Mouse (Mus musculus) hindbrain, postnatal 0 days (tissue): ENCODE measurements around the gene Tom1l2. TPM values are rescaled to one million over a fixed set of nuclear protein-coding genes. Genes with fewer than 3 reads are reported as not detected.
A peak's percentile ranks its signal among the peaks of the same experiment; 100 is the strongest.

Experiments
- ATAC-seq: fragments of 200-750 bp; cut with Nextera tagmentation; 2 replicates; pipeline ENCODE4 v1.8.0; 2017; ENCODE audit warnings: mild to moderate bottlenecking, moderate TSS enrichment, moderate library complexity
- DNase-seq: peaks from one replicate; pipeline ENCODE4 v3.0.0-alpha.2; 2015; ENCODE audit warnings: low spot score
- H3K27ac ChIP-seq: fragments of 300-500 bp; sonication (generic); 2 replicates; pipeline ENCODE4 v1.5.1; 2014; ENCODE audit warnings: mild to moderate bottlenecking
- H3K27me3 ChIP-seq: fragments of 300-500 bp; sonication (generic); 2 replicates; pipeline ENCODE4 v1.6.1; 2014; ENCODE audit warnings: low read length, mixed read lengths; ENCODE audit not compliant: insufficient read depth
- H3K36me3 ChIP-seq: fragments of 300-500 bp; sonication (generic); 2 replicates; pipeline ENCODE4 v1.6.1; 2014; ENCODE audit warnings: low read length, mixed read lengths; ENCODE audit not compliant: insufficient read depth
- H3K4me1 ChIP-seq: fragments of 300-500 bp; sonication (generic); 2 replicates; pipeline ENCODE4 v1.6.1; 2014; ENCODE audit warnings: antibody characterized with exemption, low read length, mixed read lengths; ENCODE audit not compliant: insufficient read depth
- H3K4me2 ChIP-seq: fragments of 300-500 bp; sonication (generic); 2 replicates; pipeline ENCODE4 v1.6.1; 2014; ENCODE audit warnings: low read depth, mild to moderate bottlenecking, low read length, moderate library complexity, mixed read lengths
- H3K4me3 ChIP-seq: fragments of 300-500 bp; sonication (generic); 2 replicates; pipeline ENCODE4 v1.5.1; 2014; ENCODE audit warnings: low read length
- H3K9ac ChIP-seq: fragments of 300-500 bp; sonication (generic); replicated peaks from 2 replicates; pipeline ENCODE4 v1.6.1; 2014; ENCODE audit warnings: mild to moderate bottlenecking, low read length, moderate library complexity, mixed read lengths
- H3K9me3 ChIP-seq: fragments of 300-500 bp; sonication (generic); 2 replicates; pipeline ENCODE4 v1.6.1; 2016; ENCODE audit warnings: low read length, mixed read lengths
- CTCF ChIP-seq: IDR thresholded peaks from 2 replicates; pipeline ENCODE4 v1.5.1; 2016; ENCODE audit warnings: antibody characterized with exemption, control low read depth, low read depth
- WGBS: fragments of 180-500 bp; shearing (Covaris S2); extraction: QIAGEN DNeasy Blood & Tissue Kit; methylation state at CpG from one replicate; pipeline ENCODE4 v1.1.7; 2014; 5-methylcytosine and 5-hydroxymethylcytosine counted together
- polyA plus RNA-seq: library from polyadenylated mRNA; unstranded; fragments of >200 nt; fragmentation: Nextera tagmentation; extraction: Ambion mirVana; gene quantifications from 2 replicates; pipeline ENCODE4 v1.2.1, GENCODE M21; 2015
- total RNA-seq: library from RNA; depleted of rRNA; stranded (reverse); fragments of >200 nt; gene quantifications from 2 replicates; pipeline ENCODE4 v1.2.3, GENCODE M21; 2014

Gene Tom1l2
- total and polyA plus RNA-seq, 2 experiments from 2014 or later = 48.2 to 124 TPM

DNA sequence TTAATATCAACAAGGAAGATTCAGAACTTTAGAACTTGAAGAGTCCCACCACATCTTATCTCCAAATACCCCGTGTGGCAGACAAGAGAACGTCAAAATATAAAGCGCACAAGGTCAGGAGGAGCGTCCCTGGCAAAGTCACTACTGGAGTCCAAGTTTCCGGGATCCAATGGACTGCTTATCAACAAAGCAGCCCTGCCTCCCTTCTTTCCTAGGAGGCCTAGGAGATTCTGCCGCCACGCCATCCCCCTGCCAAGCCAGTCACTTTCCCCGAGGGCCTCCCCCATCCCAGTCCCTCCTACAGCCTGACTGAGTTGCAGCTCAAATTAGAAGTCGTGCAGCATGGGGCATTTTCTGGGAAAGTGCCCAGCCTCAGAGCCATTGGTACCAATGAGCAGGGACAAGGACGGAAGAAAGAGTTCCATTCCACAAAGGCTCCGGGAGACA, 757 bp downstream of the Tom1l2 start:
- no peaks in the 10 kb centered on the region for H3K9me3 ChIP-seq
- H3K36me3 ChIP-seq = no peaks in the 10 kb centered on the region
- peak overlapping the region; percentile 79 for H3K4me3 ChIP-seq
- DNase-seq = peak; percentile 56
- 14% methylated on average over 11 of the region's 11 CpGs for WGBS
- H3K9ac ChIP-seq = peak overlapping the region; percentile 70
- no peak for ATAC-seq
- H3K27me3 ChIP-seq = no peaks in the 10 kb centered on the region
- peak overlapping the region; percentile 84 for H3K27ac ChIP-seq
- TF ChIP-seq CTCF = peak; percentile 14
- peaks cover 19% of the 10 kb centered on the region for H3K4me1 ChIP-seq
- peak overlapping the region; percentile 78 for H3K4me2 ChIP-seq

DNA sequence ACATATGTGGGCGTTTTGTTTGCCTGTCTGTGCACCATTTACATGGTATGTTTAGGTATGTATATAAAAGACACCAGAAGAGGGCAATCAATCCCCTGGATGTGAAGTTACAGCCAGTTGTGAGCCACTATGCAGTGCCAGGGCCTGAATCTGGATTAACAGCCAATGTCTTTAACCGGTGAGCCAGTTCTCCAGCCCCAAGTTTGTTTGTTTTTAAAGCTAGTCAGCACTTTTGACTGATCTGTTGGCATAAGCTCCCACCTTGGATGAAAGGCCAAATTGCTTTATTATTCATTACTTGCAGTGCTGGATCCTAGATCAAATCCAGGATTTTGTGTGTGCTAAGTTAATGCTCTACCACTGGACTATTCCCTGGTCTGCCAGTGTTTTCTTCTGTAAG, 1.3 kb downstream of the Tom1l2 start:
- Histone ChIP-seq H3K9me3 (no peaks in the 10 kb centered on the region), H3K9ac (no peak overlapping the region), H3K4me3 (peak overlapping the region; percentile 79), H3K36me3 (no peaks in the 10 kb centered on the region), H3K27me3 (no peaks in the 10 kb centered on the region), H3K4me2 (peak overlapping the region; percentile 78), H3K27ac (peak overlapping the region; percentile 84; the same call in 1 of the 2 replicates), H3K4me1 (peaks cover 19% of the 10 kb centered on the region)
- DNase-seq = peak; percentile 39
- no peak for ATAC-seq
- peak; percentile 44 for TF ChIP-seq CTCF
- 58% methylated on average over 2 of the region's 2 CpGs for WGBS

DNA sequence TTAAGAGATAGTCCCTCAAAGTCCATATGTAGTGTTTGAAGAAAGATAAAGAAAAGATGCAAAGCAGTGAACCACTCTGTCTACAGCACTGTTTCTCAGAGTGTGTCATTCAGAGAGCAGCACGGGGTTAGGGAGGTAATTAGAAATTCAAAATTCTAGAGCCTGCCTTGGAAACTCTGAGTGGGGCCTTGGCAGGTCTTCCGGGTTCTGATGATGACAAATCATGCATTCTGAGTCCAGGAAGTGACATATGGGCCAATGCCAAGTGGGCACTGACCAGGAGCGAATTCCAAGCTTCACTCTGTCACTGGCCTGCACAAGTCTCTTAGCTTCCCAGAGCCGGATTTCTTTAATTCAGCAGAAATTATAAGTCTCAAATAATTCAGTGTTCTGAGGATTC, 6.2 kb downstream of the Tom1l2 start:
- DNase-seq = peak; percentile 72
- WGBS = 36% methylated on average over 4 of the region's 4 CpGs
- ATAC-seq = peak; percentile 63

DNA sequence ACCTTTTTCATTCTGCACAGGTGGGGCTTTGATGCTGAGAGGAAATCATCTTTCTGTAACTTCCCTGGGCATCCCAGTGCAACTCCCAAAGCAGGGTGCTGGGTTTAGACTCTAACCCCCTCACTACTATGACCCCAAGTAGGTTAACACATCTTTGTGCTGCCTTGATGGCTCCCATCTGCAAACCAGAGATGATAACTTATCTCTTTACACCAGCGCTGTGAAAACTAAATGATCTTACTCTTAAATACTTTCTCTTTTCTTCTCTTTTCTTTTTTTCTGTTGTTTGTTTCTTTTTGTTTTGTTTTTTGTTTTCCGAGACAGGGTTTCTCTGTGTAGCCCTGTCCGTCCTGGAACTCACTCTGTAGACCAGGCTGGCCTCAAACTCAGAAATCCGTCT, 6.8 kb downstream of the Tom1l2 start:
- WGBS = 80% methylated on average over 4 of the region's 4 CpGs
- no peak overlapping the region for H3K27ac ChIP-seq
- no peak for ATAC-seq
- no peak overlapping the region for H3K4me2 ChIP-seq
- no peak overlapping the region for H3K4me3 ChIP-seq
- no peaks in the 10 kb centered on the region for H3K27me3 ChIP-seq
- DNase-seq = no peak
- H3K36me3 ChIP-seq = no peaks in the 10 kb centered on the region
- 0 out of 2 replicates have a peak, but pooled peaks cover 7% of the 10 kb centered on the region for H3K4me1 ChIP-seq
- no peaks in the 10 kb centered on the region for H3K9me3 ChIP-seq
- no peak overlapping the region for H3K9ac ChIP-seq
- no peak for TF ChIP-seq CTCF

More for the DNA sequence above, 6.2 kb downstream of the Tom1l2 start:
- Histone ChIP-seq H3K27me3 (no peaks in the 10 kb centered on the region), H3K4me1 (peaks cover 14% of the 10 kb centered on the region), H3K27ac (0 out of 2 replicates have a peak overlapping the region, but pooled peaks have one; percentile 1), H3K9me3 (no peaks in the 10 kb centered on the region), H3K4me3 (no peak overlapping the region), H3K9ac (no peak overlapping the region), H3K4me2 (no peak overlapping the region), H3K36me3 (no peaks in the 10 kb centered on the region)
- TF ChIP-seq CTCF = no peak

DNA sequence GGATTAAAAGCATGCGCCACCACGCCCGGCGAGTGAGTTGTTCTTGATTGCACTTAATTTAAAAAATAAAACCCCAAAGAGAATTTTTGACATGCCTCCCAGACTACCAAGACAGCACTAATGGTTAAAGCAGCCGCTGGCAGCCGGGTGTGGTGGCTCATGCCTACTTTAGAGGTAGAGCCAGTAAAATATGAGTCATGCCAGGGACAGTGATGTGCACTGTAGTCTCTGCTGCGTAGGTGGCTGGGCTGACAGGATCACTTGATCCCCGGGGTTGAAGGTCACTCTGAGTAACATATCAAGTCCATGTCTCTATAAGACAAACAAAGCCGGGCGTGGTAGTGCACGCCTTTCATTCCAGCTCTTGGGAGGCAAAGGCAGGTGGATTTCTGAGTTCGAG, 13.3 kb downstream of the Tom1l2 start:
- no peak for ATAC-seq
- Histone ChIP-seq H3K27me3 (no peaks in the 10 kb centered on the region), H3K4me2 (no peak overlapping the region), H3K4me3 (no peak overlapping the region), H3K27ac (no peak overlapping the region), H3K4me1 (no peaks in the 10 kb centered on the region), H3K9ac (no peak overlapping the region), H3K36me3 (no peaks in the 10 kb centered on the region), H3K9me3 (no peaks in the 10 kb centered on the region)
- no peak for TF ChIP-seq CTCF
- DNase-seq = no peak
- WGBS = 93% methylated on average over 12 of the region's 12 CpGs

DNA sequence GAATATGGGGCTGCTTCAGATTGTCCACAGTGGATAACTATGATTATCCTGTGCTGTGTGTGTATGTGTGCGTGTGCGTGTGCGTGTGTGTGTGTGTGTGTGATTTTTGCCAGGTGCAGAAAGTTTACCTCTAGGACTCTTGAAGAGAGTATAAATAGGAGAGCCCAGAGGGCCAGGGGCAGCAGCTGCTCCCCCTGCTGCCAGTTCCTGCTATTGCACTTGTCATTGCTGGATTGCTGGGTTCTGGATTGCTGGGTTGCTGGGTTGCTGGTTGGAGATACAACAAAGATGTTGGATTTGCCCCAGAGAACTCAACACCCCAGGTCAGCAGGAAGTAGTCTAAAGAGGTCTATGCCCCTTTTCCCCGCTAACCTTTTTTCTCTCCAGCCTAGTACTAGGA, 14.4 kb downstream of the Tom1l2 start:
- Histone ChIP-seq H3K27ac (no peak overlapping the region), H3K9ac (no peak overlapping the region), H3K9me3 (no peaks in the 10 kb centered on the region), H3K4me3 (no peak overlapping the region), H3K36me3 (no peaks in the 10 kb centered on the region), H3K4me2 (no peak overlapping the region), H3K27me3 (no peaks in the 10 kb centered on the region), H3K4me1 (peaks cover 3% of the 10 kb centered on the region; the same call in 1 of the 2 replicates)
- 70% methylated on average over 4 of the region's 4 CpGs for WGBS
- DNase-seq (peak; percentile 31), ATAC-seq (no peak)
- TF ChIP-seq CTCF = peak; percentile 63

DNA sequence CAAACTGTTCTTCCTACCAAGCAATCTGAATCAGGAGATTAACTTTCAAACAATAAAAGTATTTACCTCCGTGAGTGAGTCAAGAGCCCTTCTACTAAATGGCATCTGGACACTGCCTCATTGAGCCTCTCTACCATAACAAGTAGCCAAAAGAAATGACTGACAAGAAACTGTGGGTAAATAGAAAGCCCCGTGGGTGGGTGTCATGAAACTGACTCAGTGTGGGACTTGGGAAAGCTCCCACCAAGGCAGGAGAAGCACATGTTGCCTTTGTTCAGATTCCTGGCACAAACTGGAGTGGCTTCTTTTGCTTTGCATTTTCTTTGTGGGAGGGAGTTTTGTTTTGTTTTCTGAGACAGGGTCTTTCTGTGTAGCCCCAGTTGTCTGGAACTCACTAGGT, 16.9 kb downstream of the Tom1l2 start:
- Histone ChIP-seq H3K36me3 (no peaks in the 10 kb centered on the region), H3K4me2 (no peak overlapping the region), H3K4me1 (peaks cover 3% of the 10 kb centered on the region; the same call in 1 of the 2 replicates), H3K27me3 (no peaks in the 10 kb centered on the region), H3K4me3 (no peak overlapping the region), H3K27ac (no peak overlapping the region), H3K9me3 (no peaks in the 10 kb centered on the region), H3K9ac (no peak overlapping the region)
- ATAC-seq = no peak
- WGBS = 38% methylated on average over 2 of the region's 2 CpGs
- no peak for DNase-seq
- no peak for TF ChIP-seq CTCF
